Mouse (Mus musculus) heart, adult 9 months (tissue): ENCODE data around the gene Csnk1g2.
A peak's percentile ranks its signal among the peaks of the same experiment; 100 is the strongest.
"Not testable (repeated sequence)": the region's sequence is repeated elsewhere in the genome, so short reads cannot be mapped to it uniquely, and the experiment has no call there.

Experiments
- DNase-seq, 2 experiments: peaks; one replicate each; pipeline ENCODE4 v3.0.0; 2022; ENCODE audit warnings: low spot score in 2 of 2

The Csnk1g2 gene

GRCm38 (mm10) chr10:80602698-80603325, 19.8 kb upstream of the Csnk1g2 start, which contains the start of the genes Scamp4 and Adat3:
TSS of gene Scamp4 (plus strand) at chr10:80602872.
TSS of gene Adat3 (plus strand) at chr10:80602880.
- DNase-seq, result peak; percentile 93 to 96

- DNase-seq, result no peak
Observed at GRCm38 (mm10) chr10:80603364-80603763, 19.3 kb upstream of the Csnk1g2 start.

DNA sequence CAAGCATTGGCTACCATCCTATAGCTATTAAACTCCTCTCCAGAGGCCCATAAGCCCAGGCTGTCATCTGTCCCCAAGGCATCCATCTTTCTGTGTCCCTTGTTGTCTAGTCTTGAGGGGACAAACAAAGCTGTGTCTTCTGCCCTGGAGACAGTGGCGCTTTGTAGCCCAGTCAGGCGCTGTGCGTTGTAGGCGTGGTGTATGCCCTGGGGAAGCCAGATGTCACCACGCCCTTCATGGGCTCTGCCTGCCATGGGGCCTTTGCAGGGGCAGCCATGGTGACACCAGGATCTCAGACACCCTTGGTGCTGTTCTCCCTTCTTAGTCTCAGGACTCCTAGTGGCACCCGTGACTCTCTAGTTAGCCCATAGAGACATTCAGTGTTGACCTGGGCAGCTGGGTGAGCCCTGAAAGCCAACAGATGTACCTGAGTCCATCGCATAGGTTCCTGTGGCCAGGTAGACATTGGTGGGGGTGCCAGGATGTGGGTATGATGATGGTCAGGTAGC, 18.6 kb upstream of the Csnk1g2 start:
- DNase-seq, result no peak

GRCm38 (mm10) chr10:80604988-80605387, 17.6 kb upstream of the Csnk1g2 start:
- no peak for DNase-seq

DNA sequence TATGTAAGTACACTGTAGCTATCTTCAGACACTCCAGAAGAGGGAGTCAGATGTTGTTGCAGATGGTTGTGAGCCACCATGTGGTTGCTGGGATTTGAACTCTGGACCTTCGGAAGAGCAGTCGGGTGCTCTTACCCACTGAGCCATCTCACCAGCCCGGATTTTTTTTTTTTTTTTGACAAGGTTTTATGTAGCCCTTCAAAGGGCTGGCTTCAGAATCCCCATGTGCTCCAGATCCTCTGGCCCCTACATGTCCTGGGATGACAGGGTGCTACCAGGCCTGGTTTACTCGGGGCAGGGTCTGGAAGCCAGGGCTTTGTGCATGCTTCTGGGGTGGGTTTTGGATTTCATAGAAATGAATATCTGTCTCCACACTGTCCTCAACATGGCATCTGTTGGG, 16.9 kb upstream of the Csnk1g2 start, which contains the start of gene Gm49322:
Gene Gm49322, plus strand, starts transcription at position 301 of the 400 bp plus-strand sequence.
- DNase-seq, result not testable (repeated sequence)

GRCm38 (mm10) chr10:80606306-80606705, 16.3 kb upstream of the Csnk1g2 start:
- no peak for DNase-seq

DNA sequence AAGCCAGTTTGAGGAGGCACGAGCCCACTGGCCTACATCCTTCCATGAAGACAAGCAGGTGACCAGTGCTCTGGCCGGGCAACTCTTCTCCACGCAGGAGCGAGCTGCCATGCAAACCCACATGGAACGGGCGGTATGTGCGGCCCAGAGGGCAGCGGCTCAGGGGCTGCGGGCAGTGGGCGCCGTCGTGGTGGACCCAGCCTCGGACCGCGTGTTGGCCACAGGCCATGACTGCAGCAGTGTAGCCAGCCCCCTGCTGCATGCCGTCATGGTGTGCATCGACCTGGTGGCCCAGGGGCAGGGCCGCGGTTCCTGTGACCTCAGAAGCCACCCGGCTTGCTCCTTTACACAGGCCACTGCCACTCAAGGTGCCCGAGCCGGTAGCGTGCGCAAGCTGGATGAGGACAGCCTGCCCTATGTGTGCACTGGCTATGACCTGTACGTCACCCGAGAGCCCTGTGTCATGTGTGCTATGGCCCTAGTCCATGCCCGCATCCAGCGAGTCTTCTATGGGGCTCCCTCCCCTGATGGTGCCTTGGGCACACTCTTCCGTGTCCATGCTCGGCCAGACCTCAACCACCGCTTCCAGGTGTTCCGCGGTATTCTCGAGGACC, 15.8 kb upstream of the Csnk1g2 start:
- DNase-seq, result no peak

DNA sequence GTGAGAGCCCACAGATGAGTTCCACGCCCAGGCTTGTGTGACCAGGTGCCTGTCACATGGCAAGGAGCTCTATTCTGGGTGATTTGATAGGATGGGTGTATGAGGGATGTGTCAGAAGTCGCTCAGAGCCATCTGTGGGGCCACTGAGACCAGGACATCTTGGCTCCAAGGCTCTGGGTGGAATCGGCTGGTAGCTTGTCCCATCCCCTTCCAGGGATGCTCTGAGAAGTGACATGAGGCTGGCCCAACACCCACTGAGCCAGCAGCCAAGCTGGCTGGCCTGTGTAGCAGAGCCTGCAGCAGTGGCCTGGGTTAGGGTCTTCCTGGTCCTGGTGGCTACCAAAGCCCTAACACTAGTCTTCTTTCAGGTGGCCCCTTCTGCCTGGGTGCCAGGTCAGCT, 14.2 kb upstream of the Csnk1g2 start:
- no peak for DNase-seq

- no peak for DNase-seq
Observed at GRCm38 (mm10) chr10:80609269-80609924, 13.2 kb upstream of the Csnk1g2 start.

DNA sequence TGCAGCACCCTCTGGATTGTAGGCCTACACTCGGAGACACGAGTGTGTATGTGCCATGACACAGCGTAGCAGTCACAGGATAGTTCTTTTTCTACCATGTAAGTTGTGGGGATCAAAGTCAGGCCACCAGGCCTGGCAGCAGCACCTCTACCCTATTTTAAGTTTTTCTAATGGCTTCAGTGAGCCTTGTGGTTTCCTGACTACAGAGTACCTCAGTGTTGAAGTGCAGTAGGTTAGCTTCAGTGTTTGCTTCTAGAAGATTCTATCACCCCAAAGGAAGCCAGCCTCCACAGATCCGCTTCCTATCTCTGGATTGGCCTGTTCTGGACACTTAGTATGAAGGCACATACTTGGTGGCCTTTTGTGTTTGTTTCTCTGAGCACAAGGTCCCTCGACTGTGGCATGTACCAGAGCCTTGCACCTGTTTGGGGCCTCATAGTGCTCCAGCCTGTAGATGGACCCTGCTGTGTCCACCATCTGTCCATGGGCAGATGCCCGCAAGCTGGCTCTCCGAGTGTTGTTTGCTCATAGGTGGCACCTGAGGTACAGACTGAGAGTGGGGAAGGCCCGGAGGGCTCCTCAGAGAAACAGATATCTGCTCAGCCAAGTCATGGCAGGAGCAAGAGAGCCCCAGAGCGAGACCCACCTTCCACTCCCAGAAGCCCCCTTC, 12.4 kb upstream of the Csnk1g2 start:
- DNase-seq, result no peak

GRCm38 (mm10) chr10:80611024-80611423, 11.6 kb upstream of the Csnk1g2 start:
- no peak for DNase-seq

DNA sequence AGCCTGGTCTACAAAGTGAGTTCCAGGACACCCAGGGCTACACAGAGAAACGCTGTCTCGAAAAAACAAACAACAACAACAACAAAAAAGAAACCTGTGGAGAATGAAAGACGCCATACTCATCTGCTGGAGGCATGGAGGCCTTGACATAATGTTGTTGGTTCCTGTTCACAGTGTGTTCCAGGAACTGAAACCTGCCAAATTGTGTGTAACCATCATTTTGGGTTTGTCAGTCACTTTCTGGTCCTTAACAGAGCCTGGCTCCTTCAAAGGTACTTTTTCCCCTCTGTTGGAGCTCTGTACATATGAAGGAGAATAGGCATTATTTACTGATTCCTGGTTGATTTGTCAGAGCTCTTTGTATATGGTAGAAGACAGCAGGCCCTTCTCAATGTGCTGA, 10.7 kb upstream of the Csnk1g2 start:
- DNase-seq, result no peak

DNA sequence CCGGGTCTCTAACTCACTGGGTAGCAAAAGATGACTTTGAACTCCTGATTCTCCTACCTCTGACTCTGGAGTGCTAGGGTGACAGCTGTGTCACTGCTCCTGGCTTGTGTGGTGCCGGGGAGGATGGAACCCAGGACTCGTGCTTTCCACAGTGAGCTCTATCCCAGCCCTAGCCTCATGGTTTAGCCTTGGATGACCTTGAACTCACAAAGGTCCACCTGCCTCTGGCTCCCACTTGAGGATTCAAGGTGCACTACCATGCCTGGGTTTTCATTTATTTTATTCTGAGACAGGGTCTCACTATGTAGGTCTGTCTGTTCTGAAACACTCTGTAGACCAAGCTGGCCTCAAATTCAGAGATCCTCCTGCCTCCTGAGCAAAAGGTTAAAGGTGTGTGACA, 8.8 kb upstream of the Csnk1g2 start:
- DNase-seq, result no peak

DNA sequence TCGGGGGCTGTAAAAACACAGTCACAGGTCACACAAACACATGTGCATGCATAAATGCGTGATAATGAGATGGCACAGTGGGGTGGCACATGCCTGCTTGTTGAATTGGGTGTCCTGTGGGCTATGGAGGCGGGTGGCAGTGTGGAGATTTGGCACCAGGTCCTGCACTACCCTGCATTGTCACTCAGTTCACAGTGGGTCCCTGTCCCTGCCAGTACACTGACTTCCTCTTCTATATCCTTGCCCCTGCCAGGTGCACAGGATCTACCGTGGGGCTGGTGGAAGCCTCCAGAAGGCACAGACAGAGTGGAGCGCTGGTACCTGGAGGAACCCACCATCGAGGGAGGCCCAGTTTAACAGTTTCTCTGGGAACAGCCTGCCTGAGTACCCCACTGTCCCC, 8.3 kb upstream of the Csnk1g2 start:
- no peak for DNase-seq

DNA sequence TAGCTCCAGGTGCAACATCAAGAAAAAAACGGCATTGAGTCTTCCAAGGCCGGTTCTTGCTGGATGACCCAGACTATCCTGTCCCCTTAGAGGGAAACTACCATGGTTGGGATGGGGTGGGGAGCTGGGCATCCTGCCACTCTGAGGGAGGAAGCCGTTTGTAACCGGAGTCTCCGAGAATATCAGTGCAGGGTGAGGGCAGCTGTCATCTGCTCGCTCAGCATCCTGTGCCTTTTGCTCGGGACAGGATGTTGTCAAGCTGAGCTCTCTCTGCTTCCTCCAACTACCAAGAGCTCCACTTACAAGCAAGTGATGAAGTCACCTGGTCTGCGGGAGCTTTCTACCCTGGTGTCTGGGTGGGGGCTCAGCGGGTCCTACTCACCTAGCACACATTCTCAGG, 4.5 kb upstream of the Csnk1g2 start:
- no peak for DNase-seq

- no peak for DNase-seq
Observed at GRCm38 (mm10) chr10:80619465-80620244, 3.0 kb upstream of the Csnk1g2 start.

GRCm38 (mm10) chr10:80620365-80620764, 2.3 kb upstream of the Csnk1g2 start:
- DNase-seq, result no peak

- DNase-seq, result peak in 1 of 2 experiments; percentile 48
Observed at GRCm38 (mm10) chr10:80620796-80621689, 1.6 kb upstream of the Csnk1g2 start.

DNA sequence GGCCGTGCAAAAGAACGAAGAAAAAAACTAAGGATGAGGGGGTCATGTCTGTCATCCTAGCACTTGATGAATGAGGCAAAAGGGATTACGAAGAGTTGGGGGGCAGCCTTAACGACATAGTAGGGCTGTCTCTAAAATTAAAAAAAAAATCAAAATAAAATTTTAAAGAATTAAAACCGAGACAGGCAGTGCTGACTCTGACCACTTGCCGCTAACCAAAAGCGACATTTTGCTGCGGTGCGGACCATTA, 1.0 kb upstream of the Csnk1g2 start:
- DNase-seq, result peak in 1 of 2 experiments; percentile 34

GRCm38 (mm10) chr10:80621940-80622660, 538 bp upstream of the Csnk1g2 start:
- peak; percentile 99 for DNase-seq
